Mouse (Mus musculus): ENCODE data around the gene Tatdn2.

DNA sequence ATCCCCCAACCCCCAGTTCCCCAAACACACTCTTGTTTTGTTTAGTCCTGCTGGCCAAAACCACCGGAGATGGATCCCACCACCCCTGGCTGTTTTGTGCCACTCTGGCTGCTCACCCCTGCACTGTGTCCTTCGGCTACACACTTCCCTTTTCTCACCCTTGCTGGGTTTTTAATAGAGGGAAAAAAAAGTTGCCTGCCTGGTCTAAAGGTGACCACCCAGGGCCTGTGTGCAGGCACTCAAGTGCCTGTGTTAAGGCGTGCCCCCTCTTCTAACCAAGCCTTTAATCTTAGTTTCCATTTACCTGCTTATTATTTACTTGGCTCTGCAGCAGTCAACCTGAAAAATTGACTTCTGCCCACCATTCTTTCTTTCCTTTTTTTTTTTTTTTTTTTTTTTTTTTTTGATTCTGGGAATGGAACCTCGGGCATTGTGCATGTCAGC is 46.6 kb upstream of the Tatdn2 start:
- no peak for TF ChIP-seq CTCF (conservative IDR thresholded peaks at IDR 0.05; ENCODE audit: low read length)
- TF ChIP-seq NANOG (IDR thresholded peaks at IDR 0.05; ENCODE audit: borderline replicate concordance, low read length) = no peak
- TF ChIP-seq POU5F1 (IDR thresholded peaks at IDR 0.05; ENCODE audit: borderline replicate concordance, low read length) = no peak
